Mouse (Mus musculus): ENCODE results near the gene Tmem232.
A peak's percentile ranks its signal among the peaks of the same experiment; 100 is the strongest.
"Not testable (repeated sequence)": the region's sequence is repeated elsewhere in the genome, so short reads cannot be mapped to it uniquely, and the experiment has no call there.

Tmem232 gene

DNA sequence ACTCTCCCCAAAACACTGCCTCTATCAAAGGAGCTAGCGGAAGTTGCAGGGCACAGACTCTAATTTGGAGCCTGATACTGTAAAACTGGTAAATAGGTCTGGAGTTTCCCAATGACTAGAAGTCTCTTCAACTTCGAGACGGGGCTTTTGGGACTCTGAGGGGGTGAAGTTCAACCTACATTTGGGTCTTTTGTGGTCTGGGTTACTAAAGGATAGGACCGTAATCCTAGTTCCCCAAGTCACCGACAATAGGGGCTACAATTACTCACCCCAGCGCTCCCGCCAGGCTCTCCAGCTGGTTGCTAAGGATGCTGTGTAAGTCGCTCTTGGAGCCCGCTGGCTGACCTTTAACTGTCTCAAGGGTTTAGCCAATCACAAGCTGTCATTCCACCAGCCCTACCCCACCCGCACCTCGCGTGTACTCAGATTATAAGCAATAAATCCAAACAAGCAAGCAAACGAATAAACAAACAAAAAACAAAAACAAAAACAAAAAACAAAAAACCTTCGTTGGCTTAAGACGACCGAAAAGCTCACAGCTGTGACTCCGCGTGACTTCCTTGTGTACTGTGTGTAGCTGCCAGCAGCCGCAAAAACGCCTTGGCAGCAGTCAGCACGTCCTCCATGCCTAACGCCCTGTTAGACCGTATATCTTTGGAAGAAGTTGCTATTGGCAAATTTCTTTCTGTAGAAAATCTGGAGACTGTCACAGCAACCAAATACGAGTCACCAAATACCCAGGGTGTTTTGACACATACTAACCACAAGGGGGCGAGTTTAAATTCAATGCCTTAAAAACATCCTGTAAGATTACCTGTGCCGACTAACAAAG is at the start of gene Tmem232:
Gene Tmem232, minus strand, starts transcription at position 342 of the 832 bp plus-strand sequence.
- DNase-seq (ENCODE audit: low read depth): peak; percentile 40

DNA sequence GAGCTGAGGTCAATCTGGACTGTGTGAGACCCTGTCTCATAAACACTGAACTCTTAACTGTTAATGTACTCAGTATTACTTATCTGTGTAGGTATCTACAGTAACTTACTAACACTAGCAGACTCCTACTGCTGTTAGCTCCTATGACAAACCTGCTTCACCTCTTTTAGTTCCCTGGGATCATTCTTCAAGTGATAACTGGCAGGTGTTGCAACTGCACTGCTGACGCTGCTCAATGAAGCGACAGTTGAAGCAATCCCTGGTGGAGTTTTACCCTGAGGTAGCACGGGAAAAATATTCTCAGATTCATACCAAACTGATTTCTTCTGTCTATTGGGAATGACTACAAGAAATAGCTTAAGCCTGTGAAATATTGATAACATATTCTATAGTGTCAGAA is 46.3 kb upstream of the Tmem232 start:
- DNase-seq (ENCODE audit: low read depth): no peak

DNA sequence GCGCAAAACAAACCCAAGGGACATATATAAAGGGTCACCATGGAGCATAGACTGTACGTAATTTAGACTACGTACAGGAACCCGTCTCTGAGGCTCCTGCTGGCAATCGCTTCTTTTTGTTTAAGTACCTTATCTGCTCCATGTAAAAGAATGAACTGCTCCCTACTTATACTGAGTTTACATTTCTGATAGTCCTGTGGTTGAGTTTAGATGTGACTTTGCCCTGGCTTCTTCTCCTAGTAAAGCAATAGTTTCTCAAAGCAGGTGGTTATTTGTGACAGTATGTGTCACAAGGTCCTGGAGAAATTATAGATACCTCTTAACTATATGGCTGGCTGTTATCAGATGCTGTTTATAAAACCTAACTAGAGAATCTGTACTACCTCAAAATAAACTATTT is 40.9 kb upstream of the Tmem232 start:
- no peak for DNase-seq (ENCODE audit: low read depth)

DNA sequence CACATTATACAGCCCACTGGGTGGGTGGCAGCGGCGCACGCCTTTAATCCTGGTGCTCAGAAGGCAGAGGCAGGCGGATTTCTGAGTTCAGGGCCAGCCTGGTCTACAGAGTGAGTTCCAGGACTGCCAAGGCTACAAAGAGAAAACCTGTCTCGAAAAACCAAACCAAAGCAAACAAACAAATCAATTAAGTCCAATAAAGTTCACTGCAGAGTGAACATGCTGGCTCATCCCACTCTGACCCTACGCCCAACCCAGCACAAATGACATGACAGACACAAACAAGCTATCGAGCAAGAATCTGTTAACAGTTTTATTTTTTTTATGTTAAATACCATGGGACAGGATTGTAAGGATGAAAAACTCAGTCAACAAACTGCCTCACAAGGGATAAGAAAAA is 39.2 kb upstream of the Tmem232 start:
- no peak for DNase-seq (ENCODE audit: low read depth)

DNA sequence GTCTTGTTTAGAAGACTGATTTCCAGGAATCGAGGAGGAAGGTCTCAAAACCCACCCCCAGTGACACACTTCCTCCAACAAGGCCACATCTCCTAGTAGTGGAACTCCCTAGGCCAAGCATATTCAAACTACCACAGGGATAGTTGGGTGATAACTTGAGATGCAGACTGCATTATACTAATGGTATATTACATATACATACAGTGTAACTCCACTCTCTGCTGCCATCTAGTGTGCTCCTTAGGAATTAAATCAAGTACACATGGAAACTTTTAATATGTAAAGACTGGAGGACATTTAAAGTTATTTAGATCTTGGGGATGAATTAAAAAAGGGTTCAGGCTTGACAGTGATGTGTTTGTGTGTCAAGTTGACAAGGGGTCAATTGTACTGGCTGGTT is 34.8 kb upstream of the Tmem232 start:
- DNase-seq (ENCODE audit: low read depth): peak; percentile 77

DNA sequence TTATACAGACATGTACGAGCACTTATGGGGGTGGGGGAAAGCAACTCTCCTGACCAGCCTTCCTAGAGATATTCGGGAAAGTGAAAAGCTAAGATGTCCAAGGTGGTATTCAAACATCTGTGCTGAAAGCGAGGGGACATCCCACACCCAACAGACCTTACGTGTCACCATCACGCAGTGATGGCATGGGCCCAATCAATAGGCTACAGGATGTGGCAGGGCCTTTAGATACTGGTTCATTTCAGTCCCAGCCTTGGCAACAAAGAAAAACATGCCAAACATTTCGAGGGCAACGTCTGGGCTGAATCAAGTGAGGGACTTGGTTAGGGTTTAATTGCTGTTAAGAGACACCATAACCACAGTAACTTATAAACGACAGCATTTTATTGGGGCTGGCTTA is 34.3 kb upstream of the Tmem232 start:
- no peak for DNase-seq (ENCODE audit: low read depth)

DNA sequence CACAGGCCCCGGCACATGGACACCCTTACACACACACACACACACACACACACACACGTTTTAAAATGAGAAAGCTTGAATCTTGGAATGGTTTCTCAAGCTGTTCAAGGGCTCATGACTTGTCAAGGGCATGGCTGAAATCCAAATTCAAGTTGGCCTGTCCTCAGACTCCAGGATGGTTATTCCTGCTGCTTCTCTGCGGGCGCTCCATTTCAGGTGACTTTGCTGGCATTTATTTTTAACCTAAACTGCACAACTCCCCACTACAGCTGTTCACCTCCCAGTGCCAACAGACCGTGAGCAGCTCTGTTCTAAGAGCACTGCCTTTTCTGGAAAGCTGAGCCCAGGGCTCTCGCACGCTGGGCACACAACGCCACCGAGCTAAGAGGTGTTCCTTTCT is 31.3 kb upstream of the Tmem232 start:
- no peak for DNase-seq (ENCODE audit: low read depth)

DNA sequence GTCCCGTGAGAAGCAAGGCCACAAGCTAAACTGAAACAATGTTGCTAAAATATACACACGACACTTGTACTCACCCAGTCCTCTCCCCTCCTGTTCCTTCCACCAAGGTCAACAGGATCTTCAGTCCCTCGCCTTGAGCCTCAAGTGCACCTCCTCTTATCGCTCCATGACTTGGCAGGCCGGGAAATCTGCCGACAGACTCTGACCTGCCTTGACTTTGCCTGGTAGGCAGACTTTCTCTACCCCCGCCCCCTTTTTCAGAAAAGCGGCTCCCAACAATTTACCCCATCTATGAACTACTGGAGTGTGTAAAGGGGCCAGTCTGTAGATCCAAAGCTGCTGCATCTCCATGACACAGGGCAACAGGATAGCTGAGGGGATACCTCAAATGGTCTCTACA is 30.9 kb upstream of the Tmem232 start:
- DNase-seq (ENCODE audit: low read depth): no peak

DNA sequence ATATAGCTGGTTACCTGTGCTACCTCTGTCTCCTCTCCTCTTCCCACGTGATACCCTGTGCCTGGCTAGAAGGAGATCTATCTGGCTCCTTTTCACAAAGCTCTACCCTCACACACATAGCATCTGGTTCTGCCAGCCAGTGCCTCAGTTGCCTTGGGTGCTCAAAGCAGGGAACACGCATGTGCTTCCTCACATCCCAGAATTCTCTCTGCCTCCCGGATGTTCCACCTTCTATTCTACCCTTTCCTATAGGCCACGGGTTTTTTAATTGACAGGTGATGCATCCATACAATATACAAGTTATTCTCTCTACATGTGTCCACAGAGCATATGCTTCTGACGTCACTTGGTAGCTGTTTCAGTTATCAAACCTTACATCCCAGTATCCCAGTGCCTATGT is 23.6 kb upstream of the Tmem232 start:
- no peak for DNase-seq (ENCODE audit: low read depth)

DNA sequence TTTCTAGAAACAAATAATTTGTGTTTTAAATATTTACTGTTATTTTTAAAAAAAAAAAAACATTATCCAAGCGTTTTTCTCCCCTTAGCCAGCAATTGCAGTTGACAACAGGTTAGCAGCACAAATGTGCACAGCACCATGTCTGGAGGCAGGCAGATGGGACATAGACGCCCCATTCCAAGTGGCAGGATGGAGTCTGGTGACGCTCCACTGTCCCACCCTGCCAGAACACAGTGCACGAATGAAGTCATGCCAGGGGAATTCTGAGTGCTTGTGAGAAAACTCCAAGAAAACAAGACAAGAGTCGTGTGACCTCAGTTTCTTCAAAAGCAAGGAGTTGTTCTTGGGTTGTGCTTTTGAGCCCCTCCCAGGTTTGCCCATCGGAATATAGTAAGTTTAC is 22.8 kb upstream of the Tmem232 start:
- DNase-seq (ENCODE audit: low read depth): no peak

DNA sequence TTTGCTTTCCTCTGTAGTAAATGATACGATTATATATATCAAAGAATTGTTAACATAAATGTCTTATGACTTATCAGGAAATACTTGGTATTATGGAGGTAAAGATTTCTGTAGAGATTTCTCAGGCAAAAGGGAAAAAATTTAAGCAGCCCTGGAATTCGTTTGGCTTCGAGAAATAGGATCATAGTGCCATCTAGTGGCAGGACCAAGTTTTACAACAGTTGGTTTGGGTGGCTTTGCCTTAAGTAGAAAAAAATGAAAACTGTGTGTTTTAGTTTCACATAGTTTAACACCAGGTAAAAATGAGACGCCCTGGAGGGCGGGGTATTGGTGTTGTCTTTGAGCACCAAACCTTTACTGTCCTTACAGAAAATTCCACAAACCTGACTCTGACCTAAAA is 22.2 kb upstream of the Tmem232 start:
- peak; percentile 92 for DNase-seq (ENCODE audit: low read depth)

DNA sequence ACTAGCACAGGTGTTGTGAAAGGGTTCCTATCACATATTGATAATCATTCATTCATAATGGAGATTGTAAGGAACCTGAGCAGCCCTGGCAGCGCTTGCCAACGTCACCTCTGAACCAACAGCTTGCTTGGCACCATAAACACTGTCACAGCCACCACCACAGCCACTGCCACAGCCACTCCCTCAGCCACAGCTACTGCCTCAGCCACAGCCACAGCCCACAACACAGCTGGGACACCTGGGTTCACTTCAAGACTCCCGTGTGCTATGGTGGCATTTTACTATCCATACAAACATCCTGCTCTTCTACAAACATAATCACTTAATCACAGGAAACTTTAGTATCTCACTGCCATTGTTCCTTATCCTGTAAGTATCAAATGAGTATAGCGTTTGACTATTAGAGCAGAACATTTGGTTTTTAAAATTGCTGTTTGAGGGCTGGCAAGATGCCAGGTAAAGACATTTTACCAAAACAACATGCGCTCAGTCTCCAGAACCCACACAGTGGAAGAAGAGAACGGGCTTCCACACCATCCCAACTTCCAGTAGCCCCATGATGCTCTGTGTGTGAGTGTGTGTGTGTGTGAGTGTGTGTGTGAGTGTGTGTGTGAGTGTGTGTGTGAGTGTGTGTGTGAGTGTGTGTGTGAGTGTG is 20.9 kb upstream of the Tmem232 start:
- DNase-seq (ENCODE audit: low read depth): peak; percentile 75

DNA sequence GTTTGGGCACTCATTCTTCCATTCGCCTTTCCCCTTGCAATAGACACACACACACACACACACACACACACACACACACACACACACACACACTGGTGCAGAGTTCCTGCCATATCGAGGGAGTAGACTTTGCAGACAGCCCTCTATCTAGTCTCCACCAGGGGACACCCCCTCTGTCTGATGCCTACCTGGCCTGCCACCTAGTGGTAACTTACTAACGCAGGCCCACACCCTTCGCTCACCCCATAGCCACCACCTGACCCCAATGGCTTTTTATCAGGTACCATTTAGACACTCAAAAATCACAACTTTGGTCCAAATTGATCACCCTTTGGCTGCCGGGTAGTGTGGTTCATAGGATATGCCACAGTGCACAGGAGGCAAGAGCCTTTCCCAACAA is 18.7 kb upstream of the Tmem232 start:
- no peak for DNase-seq (ENCODE audit: low read depth)

DNA sequence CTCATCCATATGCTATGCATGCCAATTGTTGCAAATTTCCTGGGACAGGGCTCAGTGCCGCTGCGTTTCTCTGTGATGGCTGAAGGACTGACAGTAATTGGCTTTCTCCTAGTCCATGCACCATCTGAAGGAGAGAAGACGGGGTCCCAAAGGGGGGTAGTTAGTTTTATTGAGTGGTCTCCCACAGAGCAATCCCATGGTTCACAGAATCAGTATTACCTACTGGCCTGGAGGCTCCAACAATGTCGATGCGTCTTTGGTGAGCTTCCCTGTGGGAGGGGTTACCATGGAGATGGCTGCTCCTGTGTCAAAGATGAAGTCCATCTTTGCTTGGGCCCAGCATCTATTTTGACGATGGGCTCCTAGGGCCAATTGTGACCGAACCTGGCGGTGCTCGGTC is 18.2 kb upstream of the Tmem232 start:
- DNase-seq (ENCODE audit: low read depth): no peak

DNA sequence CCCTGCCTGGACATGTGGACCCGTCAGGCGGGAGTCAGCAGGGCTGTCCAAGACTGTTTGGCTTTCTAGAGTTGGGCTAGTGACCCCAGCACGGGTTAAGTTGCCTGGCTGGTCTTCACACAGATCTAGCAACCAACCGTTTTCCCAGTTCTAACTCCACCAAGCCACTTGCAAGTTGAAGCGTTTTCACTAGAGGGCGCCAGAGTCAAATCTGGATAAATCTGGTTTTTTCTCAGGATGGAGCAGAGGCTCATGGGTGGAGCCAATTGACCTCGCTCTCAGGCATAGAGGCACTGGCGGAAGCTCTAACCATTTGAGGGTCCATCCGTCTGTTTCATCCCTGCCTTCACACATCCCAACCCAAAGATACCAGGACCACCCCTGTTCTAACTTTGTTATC is 17.6 kb upstream of the Tmem232 start:
- DNase-seq (ENCODE audit: low read depth): peak; percentile 69

DNA sequence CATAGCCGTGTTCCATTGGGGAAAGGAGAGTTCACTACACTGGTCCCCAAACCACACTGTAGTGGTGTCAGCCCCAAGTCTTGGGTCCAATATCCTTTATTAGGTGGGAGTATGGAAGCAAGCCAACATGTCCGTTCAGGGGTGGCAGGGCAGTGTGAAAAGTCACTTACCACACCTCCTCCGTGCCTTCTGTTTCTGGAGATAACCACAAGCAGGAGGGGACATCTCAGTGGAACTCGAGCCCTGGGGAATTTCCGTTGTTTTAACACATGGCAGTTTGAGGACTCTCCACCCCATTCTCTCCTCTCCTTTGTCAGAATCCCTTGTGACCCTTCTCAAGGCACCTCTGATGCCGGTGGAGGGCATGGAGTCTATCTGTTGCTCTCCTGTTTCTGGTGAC is 16.6 kb upstream of the Tmem232 start:
- DNase-seq (ENCODE audit: low read depth): no peak

DNA sequence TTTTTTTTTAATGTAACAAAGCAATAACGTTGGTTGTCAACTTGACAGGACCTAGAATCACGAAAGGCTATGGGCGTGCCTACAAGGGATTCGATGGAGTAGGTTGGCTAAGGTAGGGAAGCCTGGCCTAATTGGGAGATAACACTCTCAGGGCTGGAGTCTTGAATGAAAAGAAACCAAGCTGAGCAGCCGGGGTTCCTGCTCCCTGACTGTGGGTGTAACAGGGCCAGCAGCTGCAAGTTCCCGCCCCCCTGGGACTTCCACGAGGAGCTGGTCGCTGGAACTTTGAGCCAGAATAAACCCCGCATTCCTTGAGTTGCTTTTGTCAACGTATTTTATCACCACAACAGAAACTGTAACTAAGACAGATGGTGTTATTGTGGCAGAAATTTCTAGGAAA is 16.2 kb upstream of the Tmem232 start:
- DNase-seq (ENCODE audit: low read depth): no peak

DNA sequence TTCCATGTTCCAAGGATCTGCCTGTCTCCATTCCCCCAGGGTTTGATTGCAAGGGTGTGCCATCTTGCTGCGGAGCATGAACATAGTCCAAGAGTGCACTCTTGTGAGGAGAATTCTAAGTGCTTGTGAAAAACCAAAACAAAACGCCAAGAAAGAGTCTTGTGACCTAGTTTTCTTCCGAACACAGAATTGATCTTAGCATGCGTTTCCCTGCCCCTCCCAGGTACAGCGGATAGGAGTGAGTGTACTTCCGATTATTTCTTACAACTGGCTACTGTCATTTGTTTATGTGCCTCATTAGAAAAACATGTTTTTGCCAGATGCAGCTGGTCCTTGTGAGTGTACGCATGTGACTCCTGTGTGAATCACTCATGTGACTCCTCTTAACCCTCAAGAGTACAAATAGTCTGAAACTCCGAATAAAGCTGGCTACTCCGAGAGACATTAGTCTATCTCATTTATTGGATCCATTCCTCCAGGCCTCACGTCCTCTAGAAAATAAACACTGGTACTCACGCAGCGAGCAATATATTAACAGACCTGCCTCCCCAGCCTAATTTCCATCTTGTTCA is 11.9 kb upstream of the Tmem232 start:
- DNase-seq (ENCODE audit: low read depth): peak; percentile 30

DNA sequence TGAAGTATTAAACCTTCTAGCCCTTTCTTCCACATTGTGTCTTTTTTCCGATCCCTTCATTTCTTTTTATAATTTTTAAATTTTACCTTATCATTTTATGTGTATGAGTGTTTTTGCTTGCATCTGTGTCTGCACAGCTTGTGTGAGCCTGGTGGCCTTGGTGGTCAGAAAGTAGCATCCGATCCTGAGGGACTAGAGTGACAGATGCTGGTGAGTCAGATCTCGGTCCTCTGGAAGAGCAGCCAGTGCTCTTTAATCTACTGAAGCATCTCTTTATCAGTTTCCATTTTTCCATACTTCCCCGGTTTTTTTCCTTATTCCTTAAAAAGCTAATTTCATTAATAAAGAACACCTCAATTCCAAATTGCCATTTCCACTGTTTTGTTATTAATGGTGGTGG is 9.8 kb upstream of the Tmem232 start:
- DNase-seq (ENCODE audit: low read depth): no peak

DNA sequence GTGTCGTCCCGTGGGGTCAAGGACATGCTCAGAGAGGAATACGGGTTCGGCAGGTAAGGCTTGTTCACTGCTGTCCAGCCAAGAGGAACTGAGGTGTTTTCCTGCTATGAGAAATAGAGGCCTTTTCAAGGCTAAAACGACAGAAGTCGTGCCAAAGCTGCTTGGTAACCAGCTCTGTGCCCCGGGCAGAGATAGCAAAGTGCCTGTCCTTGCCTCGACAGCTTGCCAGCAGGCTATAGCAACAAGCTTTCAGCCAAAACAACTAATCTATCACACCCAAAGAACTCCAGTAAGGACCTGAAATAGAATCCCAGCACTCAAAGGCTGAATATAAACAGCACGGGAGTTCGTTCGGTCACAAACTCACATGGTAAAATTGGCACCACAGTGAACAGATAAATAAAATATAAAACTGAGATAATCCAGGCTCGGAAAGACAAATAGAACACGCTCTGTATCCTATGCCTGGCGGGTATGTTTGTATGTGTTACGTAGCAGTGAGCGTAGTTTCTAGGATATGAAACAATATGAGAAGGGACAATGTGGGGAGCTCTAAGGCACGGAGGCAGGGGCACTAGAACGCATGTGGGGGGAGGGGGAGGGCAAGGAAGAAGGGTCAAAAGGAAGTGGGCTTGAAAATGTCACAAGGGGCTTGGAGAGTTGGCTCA is 8.2 kb upstream of the Tmem232 start:
- no peak for DNase-seq (ENCODE audit: low read depth)

DNA sequence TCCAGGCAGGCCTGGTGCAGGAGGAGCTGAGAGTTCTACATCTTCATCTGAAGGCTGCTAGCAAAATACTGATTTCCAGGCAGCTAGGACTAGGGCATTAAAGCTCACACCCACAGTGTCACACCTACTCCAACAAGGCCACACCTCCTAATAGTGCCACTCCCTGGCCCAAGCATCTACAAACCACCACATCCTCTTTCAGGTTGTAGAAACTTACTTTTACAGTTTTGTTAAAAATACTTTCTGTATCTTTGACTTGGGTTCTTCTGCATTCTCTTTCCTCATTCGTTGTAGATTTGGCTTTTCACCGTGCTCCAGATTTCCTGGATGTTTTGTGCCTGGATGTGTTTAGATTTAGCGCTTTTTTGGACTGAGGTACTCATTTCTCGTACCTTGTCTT is 5.6 kb upstream of the Tmem232 start:
- DNase-seq (ENCODE audit: low read depth): not testable (repeated sequence)

DNA sequence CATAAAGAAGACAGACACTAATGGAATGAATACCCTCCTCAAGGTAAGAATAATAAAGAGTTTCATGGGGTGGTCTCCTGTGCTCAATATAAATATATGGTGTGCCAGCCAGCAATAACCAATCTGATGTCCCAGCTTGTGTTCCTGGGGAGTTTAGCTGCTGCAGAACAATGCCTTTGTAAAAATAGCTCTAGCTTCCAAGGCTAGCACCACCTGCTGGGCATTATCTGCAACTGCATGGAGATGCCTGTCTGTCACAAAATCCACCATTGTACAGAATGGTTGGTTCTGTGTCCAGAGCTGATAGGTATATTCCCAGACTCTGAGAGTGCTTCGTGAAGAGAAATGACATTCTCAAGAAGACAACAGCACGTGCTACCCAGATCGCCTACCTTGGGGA is 4.4 kb downstream of the Tmem232 start:
- peak; percentile 70 for DNase-seq (ENCODE audit: low read depth)

DNA sequence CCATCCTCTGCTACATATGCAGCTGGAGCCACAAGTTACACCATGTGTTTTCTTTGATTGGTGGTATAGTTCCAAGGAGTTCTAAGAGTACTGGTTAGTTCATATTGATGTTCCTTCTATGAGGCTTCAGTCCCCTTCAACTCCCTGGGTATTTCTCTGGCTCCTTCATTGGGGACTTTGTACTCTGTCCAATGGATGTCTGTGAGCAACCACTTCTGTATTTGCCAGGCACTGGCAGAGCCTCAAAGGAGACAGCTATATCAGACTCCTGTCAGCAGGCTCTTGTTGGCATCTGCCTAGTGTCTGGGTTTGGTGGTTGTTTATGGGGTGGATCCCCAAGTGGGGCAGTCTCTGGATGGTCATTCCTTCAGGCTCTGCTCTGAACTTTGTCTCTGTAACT is 8.2 kb downstream of the Tmem232 start:
- DNase-seq (ENCODE audit: low read depth): not testable (repeated sequence)

Measured in NIH3T3 (cell line).